Mouse (Mus musculus) kidney, embryonic 15.5 days (tissue): Measurements from ENCODE around the gene Sesn2. TPM values are rescaled to one million over a fixed set of nuclear protein-coding genes. Genes with fewer than 3 reads are reported as not detected.
"Not testable (repeated sequence)": the region's sequence is repeated elsewhere in the genome, so short reads cannot be mapped to it uniquely, and the experiment has no call there.

Experiments
- ATAC-seq: fragments of 200-750 bp; cut with Nextera tagmentation; replicated peaks from 2 replicates; pipeline ENCODE4 v1.8.0; 2017; ENCODE audit warnings: moderate TSS enrichment; ENCODE audit not compliant: low FRiP score
- H3K27ac ChIP-seq: fragments of 300-500 bp; sonication (generic); 2 replicates; pipeline ENCODE4 v1.5.1; 2015; ENCODE audit warnings: mild to moderate bottlenecking, inconsistent platforms
- H3K27me3 ChIP-seq: fragments of 300-500 bp; sonication (generic); 2 replicates; pipeline ENCODE4 v1.6.1; 2015; ENCODE audit warnings: inconsistent platforms
- H3K36me3 ChIP-seq: fragments of 300-500 bp; sonication (generic); 2 replicates; pipeline ENCODE4 v1.6.1; 2015; ENCODE audit warnings: inconsistent platforms
- H3K4me1 ChIP-seq: fragments of 300-500 bp; sonication (generic); 2 replicates; pipeline ENCODE4 v1.6.1; 2015; ENCODE audit warnings: inconsistent platforms
- H3K4me2 ChIP-seq: fragments of 300-500 bp; sonication (generic); 2 replicates; pipeline ENCODE4 v1.6.1; 2015; ENCODE audit warnings: moderate library complexity, mild to moderate bottlenecking, inconsistent platforms
- H3K4me3 ChIP-seq: fragments of 300-500 bp; sonication (generic); replicated peaks from 2 replicates; pipeline ENCODE4 v1.5.1; 2015; ENCODE audit warnings: mild to moderate bottlenecking, inconsistent platforms
- H3K9ac ChIP-seq: fragments of 300-500 bp; sonication (generic); 2 replicates; pipeline ENCODE4 v1.6.1; 2015; ENCODE audit warnings: mild to moderate bottlenecking, inconsistent platforms
- H3K9me3 ChIP-seq: fragments of 300-500 bp; sonication (generic); replicated peaks from 2 replicates; pipeline ENCODE4 v1.6.1; 2016; ENCODE audit warnings: inconsistent platforms
- WGBS: fragments of 180-500 bp; shearing (Covaris S2); methylation state at CpG from one replicate; pipeline ENCODE4 v1.1.7; 2015; ENCODE audit warnings: mixed read lengths; 5-methylcytosine and 5-hydroxymethylcytosine counted together
- polyA plus RNA-seq: library from polyadenylated mRNA; unstranded; fragments of >200 nt; fragmentation: Nextera tagmentation; extraction: Ambion mirVana; gene quantifications from 2 replicates; pipeline ENCODE4 v1.2.1, GENCODE M21; 2015

Sesn2 gene
- polyA plus RNA-seq, 1 experiment from 2014 or later = 19.4 TPM

GRCm38 (mm10) chr4:132491057-132491456 lies 19.2 kb downstream of the Sesn2 start:
- Histone ChIP-seq H3K27ac (no peak overlapping the region), H3K4me2 (no peak overlapping the region), H3K9ac (no peak overlapping the region), H3K36me3 (peaks cover 39% of the 10 kb centered on the region), H3K9me3 (no peaks in the 10 kb centered on the region), H3K27me3 (no peaks in the 10 kb centered on the region), H3K4me1 (peaks cover 13% of the 10 kb centered on the region; the same call in 1 of the 2 replicates), H3K4me3 (no peak overlapping the region)
- WGBS = 93% methylated on average over 8 of the region's 8 CpGs
- ATAC-seq = no peak

DNA sequence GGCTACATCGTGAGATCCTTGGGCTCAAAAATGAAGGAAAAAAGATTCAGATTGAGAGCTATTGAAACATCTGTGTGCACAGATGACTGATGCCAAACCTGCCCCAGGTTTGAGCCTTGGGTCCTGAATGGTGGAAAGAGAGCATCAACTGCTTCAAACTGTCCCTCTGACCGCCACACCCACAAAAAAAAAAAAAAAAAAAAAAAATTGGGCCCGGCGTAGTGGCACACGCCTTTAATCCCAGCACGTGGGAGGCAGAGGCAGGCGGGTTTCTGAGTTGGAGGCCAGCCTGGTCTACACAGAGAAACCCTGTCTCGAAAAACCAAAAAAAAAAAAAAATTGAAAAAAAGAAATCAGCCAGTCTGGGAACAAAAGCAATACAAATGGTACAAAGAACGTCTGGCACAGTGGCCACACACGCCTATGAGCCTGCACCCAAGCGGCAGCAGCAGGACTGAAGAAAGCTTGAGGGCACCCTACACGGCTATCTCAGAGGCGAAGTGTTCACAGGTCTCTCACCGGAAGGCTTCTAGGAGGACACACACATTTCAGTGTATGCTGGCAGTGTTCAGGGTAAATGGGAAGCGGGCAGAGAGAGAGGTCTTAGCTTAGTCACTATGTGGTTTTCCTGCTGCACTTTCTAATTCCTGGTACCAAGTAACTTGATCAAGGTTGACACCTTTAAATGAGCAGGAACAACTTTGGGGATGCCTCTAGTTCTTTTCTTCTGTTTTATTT lies 19.9 kb downstream of the Sesn2 start:
- Histone ChIP-seq H3K4me3 (no peak overlapping the region), H3K9ac (no peak overlapping the region), H3K36me3 (peaks cover 33% of the 10 kb centered on the region), H3K4me1 (peaks cover 13% of the 10 kb centered on the region; the same call in 1 of the 2 replicates), H3K27ac (no peak overlapping the region), H3K27me3 (no peaks in the 10 kb centered on the region), H3K4me2 (no peak overlapping the region), H3K9me3 (no peaks in the 10 kb centered on the region)
- no peak for ATAC-seq
- 92% methylated on average over 15 of the region's 15 CpGs for WGBS

- H3K4me3 ChIP-seq = no peak overlapping the region
- no peaks in the 10 kb centered on the region for H3K27me3 ChIP-seq
- H3K36me3 ChIP-seq = peaks cover 19% of the 10 kb centered on the region
- no peaks in the 10 kb centered on the region for H3K9me3 ChIP-seq
- H3K9ac ChIP-seq = no peak overlapping the region
- ATAC-seq = no peak
- H3K27ac ChIP-seq = no peak overlapping the region
- H3K4me2 ChIP-seq = no peak overlapping the region
- peaks cover 13% of the 10 kb centered on the region; the same call in 1 of the 2 replicates for H3K4me1 ChIP-seq
- WGBS = 55% methylated on average over 6 of the region's 6 CpGs
Observed at GRCm38 (mm10) chr4:132488976-132489375, 21.3 kb downstream of the Sesn2 start.

GRCm38 (mm10) chr4:132488521-132488920 lies 21.8 kb downstream of the Sesn2 start:
- WGBS = 87% methylated on average over 3 of the region's 3 CpGs
- H3K36me3 ChIP-seq = peaks cover 14% of the 10 kb centered on the region

DNA sequence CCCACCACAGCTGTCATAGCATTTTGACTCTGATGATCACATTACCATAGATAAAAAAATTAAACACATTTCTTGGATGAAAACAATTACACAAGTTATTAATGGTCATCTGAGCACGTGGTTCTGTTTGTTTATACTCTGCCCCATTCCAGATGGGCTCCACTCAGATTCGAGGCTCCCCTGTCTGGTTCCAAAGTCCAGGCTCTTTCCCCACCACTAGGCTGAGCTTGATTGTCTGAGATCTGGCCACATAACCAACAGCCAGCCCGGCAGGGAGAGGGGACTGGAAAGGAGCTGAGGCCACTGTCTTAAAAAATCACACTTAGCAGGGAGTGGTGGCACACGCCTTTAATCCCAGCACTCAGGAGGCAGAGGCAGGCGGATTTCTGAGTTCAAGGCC lies 25.5 kb downstream of the Sesn2 start:
- H3K27ac ChIP-seq = no peak overlapping the region
- no peaks in the 10 kb centered on the region for H3K9me3 ChIP-seq
- H3K36me3 ChIP-seq = no peaks in the 10 kb centered on the region
- 69% methylated on average over 5 of the region's 5 CpGs for WGBS
- no peaks in the 10 kb centered on the region for H3K4me1 ChIP-seq
- no peak for ATAC-seq
- no peak overlapping the region for H3K4me2 ChIP-seq
- no peak overlapping the region for H3K4me3 ChIP-seq
- no peaks in the 10 kb centered on the region for H3K27me3 ChIP-seq
- no peak overlapping the region for H3K9ac ChIP-seq

More at GRCm38 (mm10) chr4:132488521-132488920, 21.8 kb downstream of the Sesn2 start:
- Histone ChIP-seq H3K27me3 (no peaks in the 10 kb centered on the region), H3K4me3 (no peak overlapping the region), H3K4me2 (no peak overlapping the region), H3K27ac (no peak overlapping the region), H3K9ac (no peak overlapping the region), H3K4me1 (peaks cover 13% of the 10 kb centered on the region; the same call in 1 of the 2 replicates), H3K9me3 (no peaks in the 10 kb centered on the region)
- no peak for ATAC-seq

DNA sequence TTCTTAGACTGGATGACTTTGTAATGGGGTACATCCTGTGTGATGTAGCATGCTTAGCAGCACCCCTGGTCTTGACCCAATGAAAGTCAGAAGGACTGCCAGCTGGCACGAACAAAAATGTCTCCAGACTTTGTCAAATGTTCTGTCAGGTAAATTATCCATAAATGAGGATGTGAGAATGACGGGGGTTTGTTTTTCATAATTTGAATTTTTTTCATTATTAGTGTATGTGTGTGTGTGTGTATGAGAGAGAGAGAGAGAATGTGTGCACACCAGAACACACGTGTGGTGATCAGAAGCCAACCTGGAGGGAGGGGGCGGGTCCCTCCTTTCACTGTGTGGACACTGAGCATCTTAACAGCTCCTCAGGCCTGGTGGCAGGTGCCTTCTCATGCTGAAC lies 26.1 kb downstream of the Sesn2 start:
- Histone ChIP-seq H3K4me1 (no peaks in the 10 kb centered on the region), H3K9ac (no peak overlapping the region), H3K4me2 (no peak overlapping the region), H3K27ac (no peak overlapping the region), H3K27me3 (no peaks in the 10 kb centered on the region), H3K9me3 (no peaks in the 10 kb centered on the region), H3K4me3 (no peak overlapping the region), H3K36me3 (no peaks in the 10 kb centered on the region)
- 73% methylated on average over 4 of the region's 4 CpGs for WGBS
- no peak for ATAC-seq

- H3K27ac ChIP-seq = no peak overlapping the region
- no peak overlapping the region for H3K4me3 ChIP-seq
- no peaks in the 10 kb centered on the region for H3K9me3 ChIP-seq
- H3K27me3 ChIP-seq = no peaks in the 10 kb centered on the region
- no peaks in the 10 kb centered on the region for H3K36me3 ChIP-seq
- H3K9ac ChIP-seq = no peak overlapping the region
- H3K4me1 ChIP-seq = no peaks in the 10 kb centered on the region
- 57% methylated on average over 13 of the region's 13 CpGs for WGBS
- 0 out of 2 replicates have a peak, but pooled peaks have one; percentile 29 for ATAC-seq
- H3K4me2 ChIP-seq = no peak overlapping the region
Observed at GRCm38 (mm10) chr4:132482956-132483608, 27.2 kb downstream of the Sesn2 start.

DNA sequence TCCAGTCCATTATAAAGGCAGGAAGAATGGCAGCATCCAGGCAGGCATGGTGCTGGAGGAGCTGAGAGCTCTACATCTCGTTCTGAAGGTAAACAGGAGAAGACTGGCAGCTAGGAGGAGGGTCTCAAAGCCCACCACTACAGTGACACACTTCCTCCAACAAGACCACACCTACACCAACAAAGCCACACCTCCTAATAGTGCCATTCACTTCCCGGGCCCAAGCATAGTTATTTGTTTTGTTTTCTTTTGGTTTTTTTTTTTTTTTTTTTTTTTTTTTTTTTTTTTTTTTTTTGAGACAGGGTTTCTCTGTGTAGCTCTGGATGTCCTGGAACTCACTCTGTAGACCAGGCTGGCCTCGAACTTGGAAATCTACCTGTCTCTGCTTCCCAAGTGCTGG lies 28.2 kb downstream of the Sesn2 start:
- WGBS = 78% methylated on average over 3 of the region's 3 CpGs
- H3K4me3 ChIP-seq, H3K9me3 ChIP-seq, H3K4me2 ChIP-seq, H3K9ac ChIP-seq, H3K36me3 ChIP-seq, H3K27me3 ChIP-seq, H3K27ac ChIP-seq, H3K4me1 ChIP-seq, ATAC-seq: not testable (repeated sequence)

- WGBS = 90% methylated on average over 8 of the region's 8 CpGs
- H3K27me3 ChIP-seq = no peaks in the 10 kb centered on the region
- no peaks in the 10 kb centered on the region for H3K9me3 ChIP-seq
- no peaks in the 10 kb centered on the region for H3K36me3 ChIP-seq
- H3K27ac ChIP-seq = no peak overlapping the region
- peaks cover 8% of the 10 kb centered on the region; the same call in 1 of the 2 replicates for H3K4me1 ChIP-seq
- no peak for ATAC-seq
- H3K9ac ChIP-seq = no peak overlapping the region
- no peak overlapping the region for H3K4me2 ChIP-seq
- no peak overlapping the region for H3K4me3 ChIP-seq
Observed at GRCm38 (mm10) chr4:132477833-132478232, 32.5 kb downstream of the Sesn2 start.

GRCm38 (mm10) chr4:132475895-132476878 lies 34.1 kb downstream of the Sesn2 start:
- no peaks in the 10 kb centered on the region for H3K27me3 ChIP-seq
- 0 out of 2 replicates have a peak, but pooled peaks have one; percentile 36 for ATAC-seq
- no peaks in the 10 kb centered on the region for H3K9me3 ChIP-seq
- H3K27ac ChIP-seq = no peak overlapping the region; the same call in 1 of the 2 replicates
- H3K4me1 ChIP-seq = peaks cover 8% of the 10 kb centered on the region; the same call in 1 of the 2 replicates
- H3K4me3 ChIP-seq = no peak overlapping the region
- 66% methylated on average over 13 of the region's 13 CpGs for WGBS
- no peaks in the 10 kb centered on the region for H3K36me3 ChIP-seq
- H3K9ac ChIP-seq = no peak overlapping the region
- no peak overlapping the region for H3K4me2 ChIP-seq

DNA sequence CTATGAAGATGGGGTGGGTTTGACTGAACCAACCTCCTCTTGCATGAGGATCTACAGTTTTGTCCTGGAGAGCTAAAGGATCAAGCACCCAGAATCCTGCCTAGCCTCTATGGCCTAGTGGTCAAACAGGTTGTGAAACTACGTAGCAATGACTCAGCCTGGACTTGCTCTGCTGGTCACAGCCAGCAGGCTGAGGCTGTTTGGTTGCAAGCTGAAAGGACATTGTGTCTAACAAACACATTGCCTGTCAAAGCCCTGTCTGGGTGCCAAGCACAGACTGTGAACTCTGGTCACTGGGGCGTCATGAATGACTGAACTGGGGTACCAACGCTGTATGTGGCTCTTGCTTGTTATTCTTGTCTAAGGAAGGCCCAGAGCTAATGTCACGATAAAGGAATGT lies 35.7 kb downstream of the Sesn2 start:
- Histone ChIP-seq H3K4me3 (no peak overlapping the region), H3K9ac (no peak overlapping the region), H3K4me1 (peaks cover 18% of the 10 kb centered on the region), H3K27me3 (no peaks in the 10 kb centered on the region), H3K9me3 (no peaks in the 10 kb centered on the region), H3K27ac (peak overlapping the region; percentile 58; the same call in 1 of the 2 replicates), H3K4me2 (no peak overlapping the region), H3K36me3 (no peaks in the 10 kb centered on the region)
- WGBS = 67% methylated on average over 4 of the region's 4 CpGs
- ATAC-seq = no peak
